Mouse (Mus musculus): ENCODE data around the gene Atp8b4.

DNA sequence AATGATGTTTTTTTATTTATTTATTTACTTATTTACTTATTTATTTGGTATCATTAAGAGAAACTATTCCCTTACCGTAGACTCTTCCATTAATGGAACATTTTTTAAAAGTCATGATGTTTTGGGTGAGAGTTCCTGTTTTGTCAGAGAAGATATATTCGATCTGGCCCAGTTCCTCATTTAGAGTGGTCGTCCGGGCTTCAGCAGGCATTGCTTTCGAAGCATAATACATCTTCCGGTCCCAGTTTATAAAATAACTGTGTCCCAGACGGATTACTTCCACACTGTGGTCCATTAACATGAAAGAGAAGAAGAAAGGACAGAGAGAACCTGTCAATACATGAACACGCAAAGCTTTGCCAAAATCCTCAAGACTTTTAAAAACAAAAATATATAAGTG is 103.0 kb downstream of the Atp8b4 start:
- TF ChIP-seq EP300 (IDR thresholded peaks at IDR 0.05; ENCODE audit: insufficient read depth, low read depth, low read length), result no peak
- no peak for TF ChIP-seq CTCF (IDR thresholded peaks at IDR 0.05)
- no peak for TF ChIP-seq POLR2A (IDR thresholded peaks at IDR 0.05; ENCODE audit: insufficient read depth, low read depth, low read length)
